11 mouse cellular contexts compared by ENCODE assay signal in the genomic region with DNA sequence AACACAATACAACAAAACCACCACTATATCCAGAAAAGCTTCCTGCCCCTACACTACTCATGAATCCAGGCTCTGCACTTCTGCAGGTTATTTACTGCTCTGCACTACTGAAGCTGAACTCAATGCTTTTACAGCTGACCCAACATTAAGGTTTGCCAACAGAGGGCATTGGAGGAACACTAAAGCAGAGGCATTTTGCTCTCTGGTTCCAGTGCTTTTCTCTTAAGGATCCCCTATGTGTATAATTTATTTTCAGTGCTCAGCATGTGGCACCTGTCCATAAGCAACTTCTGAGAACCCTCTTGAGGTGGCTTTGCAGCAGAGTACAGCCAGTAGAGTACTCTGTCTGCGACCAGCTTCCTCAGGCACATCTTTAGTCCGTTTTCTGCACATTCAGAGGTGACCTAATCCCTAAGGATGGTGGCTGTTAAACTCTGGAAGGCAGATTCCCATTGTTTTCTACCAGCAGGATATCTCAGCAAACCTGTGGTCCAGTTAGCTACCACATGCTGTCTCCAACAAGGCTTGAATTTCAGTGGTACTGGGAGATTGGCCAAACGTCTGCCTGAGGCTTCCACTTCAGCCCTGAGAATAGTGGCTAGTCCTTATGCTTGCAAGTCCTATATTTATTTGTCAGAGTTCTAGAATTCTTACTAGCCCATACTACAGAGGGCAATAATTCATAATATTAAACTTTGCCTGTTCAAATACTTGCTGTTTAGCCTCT.
DNase-seq lines count a peak whose midpoint lies in the region; ATAC-seq and TF ChIP-seq lines count a peak whose summit lies in the region.
"Had no signal": no experiment of that assay in that cellular context is flagged by ENCODE, and none has a peak within 500 bp of the region (broad histone marks: within the 10 kb centered on the region; RNA-seq: fewer than 3 reads in every experiment).

No protein-coding gene starts in this region.

- 45% methylated on average over 3 of the region's 3 CpGs for WGBS in intestine, postnatal 0 days
- 52% methylated on average over 3 of the region's 3 CpGs for WGBS in intestine, embryonic 15.5 days

- H3K36me3 ChIP-seq in intestine, postnatal 0 days (ENCODE audit: control insufficient read depth, insufficient read depth), result no peaks in the 10 kb centered on the region
- H3K36me3 ChIP-seq in intestine, embryonic 15.5 days, result no peaks in the 10 kb centered on the region
- H3K36me3 ChIP-seq: limb, embryonic 15.5 days had no signal

- no peaks in the 10 kb centered on the region for H3K4me1 ChIP-seq in intestine, postnatal 0 days (replicated peaks; ENCODE audit: control insufficient read depth, insufficient read depth, low read length)
- no peaks in the 10 kb centered on the region for H3K4me1 ChIP-seq in intestine, embryonic 15.5 days (replicated peaks)
- H3K4me1 ChIP-seq: forebrain, embryonic 13.5 days; limb, embryonic 15.5 days had no signal

- TF ChIP-seq CTCF in intestine, postnatal 0 days (IDR thresholded peaks at IDR 0.05; ENCODE audit: low read depth), result peak; percentile 60

- no peak overlapping the region for H3K9ac ChIP-seq in intestine, postnatal 0 days (ENCODE audit: low read depth, low read length)
- H3K9ac ChIP-seq in intestine, embryonic 15.5 days, result no peak overlapping the region
- H3K9ac ChIP-seq: forebrain, embryonic 13.5 days; limb, embryonic 15.5 days had no signal

- H3K9me3 ChIP-seq in intestine, postnatal 0 days (ENCODE audit: control insufficient read depth), result no peaks in the 10 kb centered on the region
- no peaks in the 10 kb centered on the region for H3K9me3 ChIP-seq in intestine, embryonic 15.5 days
- H3K9me3 ChIP-seq: forebrain, embryonic 13.5 days; limb, embryonic 15.5 days had no signal

- no peak for ATAC-seq in intestine, postnatal 0 days
- no peak for ATAC-seq in intestine, embryonic 15.5 days
- ATAC-seq: forebrain, embryonic 13.5 days had no signal

- DNase-seq in 3T3-L1 (ENCODE audit: low read depth, low spot score) (peak; percentile 34), MN1 (ENCODE audit: low spot score) (peak; percentile 12)
- DNase-seq in cerebellum, postnatal 10 days, result peak; percentile 9 to 28
- DNase-seq in spleen, postnatal 14 days (ENCODE audit: low spot score in 2 of 2), result no peak
- no peak for DNase-seq in left cerebral cortex, adult 11 months (ENCODE audit: low spot score)
- DNase-seq: midbrain, embryonic 14.5 days; thymus, postnatal 36 days had no signal

- no peak overlapping the region for H3K4me2 ChIP-seq in intestine, postnatal 0 days (replicated peaks; ENCODE audit: low read depth)
- no peak overlapping the region for H3K4me2 ChIP-seq in intestine, embryonic 15.5 days (replicated peaks)
- H3K4me2 ChIP-seq: forebrain, embryonic 13.5 days; limb, embryonic 15.5 days had no signal

- no peak overlapping the region for H3K27ac ChIP-seq in intestine, postnatal 0 days (ENCODE audit: low read depth, low read length)
- H3K27ac ChIP-seq in intestine, embryonic 15.5 days, result no peak overlapping the region
- H3K27ac ChIP-seq: forebrain, embryonic 13.5 days; limb, embryonic 15.5 days had no signal

- H3K4me3 ChIP-seq in intestine, postnatal 0 days (ENCODE audit: low read depth, low read length), result no peak overlapping the region
- no peak overlapping the region for H3K4me3 ChIP-seq in intestine, embryonic 15.5 days (replicated peaks)
- H3K4me3 ChIP-seq: forebrain, embryonic 13.5 days; limb, embryonic 15.5 days had no signal

- H3K27me3 ChIP-seq in intestine, postnatal 0 days (replicated peaks; ENCODE audit: control insufficient read depth, insufficient read depth, low read length), result no peaks in the 10 kb centered on the region
- H3K27me3 ChIP-seq in intestine, embryonic 15.5 days (replicated peaks), result no peaks in the 10 kb centered on the region
- H3K27me3 ChIP-seq: forebrain, embryonic 13.5 days; limb, embryonic 15.5 days had no signal

Comparison
In these comparisons a context has a peak if more than half of its experiments do, and no peak if none do; other contexts are left out.
1. DNase-seq: peak in 3T3-L1 (single experiment), MN1 (single experiment) and cerebellum, postnatal 10 days (2 of 2); none in spleen, postnatal 14 days (0 of 2) and left cerebral cortex, adult 11 months (single experiment).